Mouse (Mus musculus) kidney, postnatal 4 days (tissue): ENCODE data around the gene Rln3.
"Not testable (repeated sequence)": the region's sequence is repeated elsewhere in the genome, so short reads cannot be mapped to it uniquely, and the experiment has no call there.

Experiments used
- DNase-seq, 2 experiments: peaks; one replicate each; pipeline ENCODE4 v3.0.0; 2021; ENCODE audit warnings: mixed read lengths in 2 of 2

The Rln3 gene

GRCm38 (mm10) chr8:84015833-84016232 lies 29.0 kb downstream of the Rln3 start:
- DNase-seq: no peak

GRCm38 (mm10) chr8:84012499-84013165 lies 32.2 kb downstream of the Rln3 start:
- DNase-seq: peak; percentile 52 to 73

GRCm38 (mm10) chr8:84011705-84012498 lies 32.9 kb downstream of the Rln3 start, which contains the start of gene 2210011C24Rik:
Gene 2210011C24Rik (minus strand): TSS chr8:84012171.
- DNase-seq: peak; percentile 66 to 82

- peak; percentile 89 to 91 for DNase-seq
Observed at GRCm38 (mm10) chr8:84010625-84011611, 33.9 kb downstream of the Rln3 start.

- DNase-seq: peak; percentile 94 to 95
Observed at GRCm38 (mm10) chr8:84009876-84010275, 34.9 kb downstream of the Rln3 start.

- DNase-seq: peak in 1 of 2 experiments; percentile 54
Observed at GRCm38 (mm10) chr8:84008362-84008761, 36.4 kb downstream of the Rln3 start.

- not testable (repeated sequence) for DNase-seq
Observed at GRCm38 (mm10) chr8:84005502-84005901, 39.3 kb downstream of the Rln3 start.

- peak; percentile 94 to 96 for DNase-seq
Observed at GRCm38 (mm10) chr8:84004533-84005201, 40.1 kb downstream of the Rln3 start.

- no peak for DNase-seq
Observed at GRCm38 (mm10) chr8:84003612-84004246, 41.1 kb downstream of the Rln3 start.

GRCm38 (mm10) chr8:84002957-84003611 lies 41.7 kb downstream of the Rln3 start:
- DNase-seq: peak in 1 of 2 experiments; percentile 20

- peak; percentile 23 to 25 for DNase-seq
Observed at GRCm38 (mm10) chr8:84001281-84002000, 43.4 kb downstream of the Rln3 start, which contains the start of gene 1700067K01Rik. Gene 1700067K01Rik (plus strand): TSS chr8:84001502.

- no peak for DNase-seq
Observed at GRCm38 (mm10) chr8:83999825-84000224, 45.0 kb downstream of the Rln3 start.

GRCm38 (mm10) chr8:83999057-83999705 lies 45.6 kb downstream of the Rln3 start:
- no peak for DNase-seq

GRCm38 (mm10) chr8:83998231-83999056 lies 46.4 kb downstream of the Rln3 start:
- DNase-seq: peak; percentile 74 to 79

- DNase-seq: peak; percentile 70 to 80
Observed at GRCm38 (mm10) chr8:83997511-83998141, 47.2 kb downstream of the Rln3 start, which contains the start of gene Samd1. Gene Samd1 (plus strand): TSS chr8:83997672.

GRCm38 (mm10) chr8:83996567-83997505 lies 48.0 kb downstream of the Rln3 start:
- peak; percentile 91 to 96 for DNase-seq

- peak in 1 of 2 experiments; percentile 24 for DNase-seq
Observed at GRCm38 (mm10) chr8:83995973-83996372, 48.8 kb downstream of the Rln3 start.
